In genomic region chr5:114593949-114594348, GRCm38 (mm10) we compare ENCODE assay signal across 8 mouse cellular contexts. TPM values are rescaled to one million over a fixed set of nuclear protein-coding genes. Genes with fewer than 3 reads are reported as not detected.
DNase-seq lines count a peak whose midpoint lies in the region; ATAC-seq and TF ChIP-seq lines count a peak whose summit lies in the region.

No protein-coding gene starts in this region.

- H3K9ac ChIP-seq in heart, postnatal 0 days (replicated peaks; ENCODE audit: low read depth, low read length) = no peak overlapping the region
- no peak overlapping the region for H3K9ac ChIP-seq in embryonic facial prominence, embryonic 12.5 days
- H3K9ac ChIP-seq in liver, embryonic 13.5 days = no peak overlapping the region

- WGBS in heart, postnatal 0 days = 54% methylated on average over 5 of the region's 5 CpGs
- WGBS in embryonic facial prominence, embryonic 12.5 days = 81% methylated on average over 5 of the region's 5 CpGs
- WGBS in liver, embryonic 13.5 days (ENCODE audit: insufficient replicate concordance) = 61% methylated on average over 5 of the region's 5 CpGs

- H3K27me3 ChIP-seq in heart, postnatal 0 days (ENCODE audit: control insufficient read depth, insufficient read depth, low read length) = peaks cover 8% of the 10 kb centered on the region; the same call in 1 of the 2 replicates
- H3K27me3 ChIP-seq in embryonic facial prominence, embryonic 12.5 days = no peaks in the 10 kb centered on the region
- no peaks in the 10 kb centered on the region for H3K27me3 ChIP-seq in liver, embryonic 13.5 days

- ATAC-seq in heart, postnatal 0 days (ENCODE audit: insufficient read depth, low read depth) = no peak
- ATAC-seq in embryonic facial prominence, embryonic 12.5 days (ENCODE audit: insufficient number of reproducible peaks, insufficient read depth, low FRiP score, low TSS enrichment) = no peak
- no peak for ATAC-seq in liver, embryonic 13.5 days (ENCODE audit: low read depth)

- no peaks in the 10 kb centered on the region for H3K36me3 ChIP-seq in heart, postnatal 0 days (replicated peaks; ENCODE audit: control insufficient read depth, insufficient read depth, low read length)
- no peaks in the 10 kb centered on the region for H3K36me3 ChIP-seq in embryonic facial prominence, embryonic 12.5 days
- H3K36me3 ChIP-seq in liver, embryonic 13.5 days = no peaks in the 10 kb centered on the region

- H3K4me3 ChIP-seq in heart, postnatal 0 days (ENCODE audit: low read depth, low read length) = no peak overlapping the region
- no peak overlapping the region for H3K4me3 ChIP-seq in embryonic facial prominence, embryonic 12.5 days
- H3K4me3 ChIP-seq in liver, embryonic 13.5 days (replicated peaks) = no peak overlapping the region

- H3K27ac ChIP-seq in heart, postnatal 0 days (ENCODE audit: low read depth) = peak overlapping the region; percentile 83
- peak overlapping the region; percentile 46; the same call in 1 of the 2 replicates for H3K27ac ChIP-seq in embryonic facial prominence, embryonic 12.5 days
- H3K27ac ChIP-seq in liver, embryonic 13.5 days = peak overlapping the region; percentile 75

- H3K4me1 ChIP-seq in heart, postnatal 0 days (ENCODE audit: control insufficient read depth, insufficient read depth) = peaks cover 41% of the 10 kb centered on the region
- peaks cover 68% of the 10 kb centered on the region for H3K4me1 ChIP-seq in embryonic facial prominence, embryonic 12.5 days
- H3K4me1 ChIP-seq in liver, embryonic 13.5 days (replicated peaks) = peaks cover 81% of the 10 kb centered on the region

- intact Hi-C loops in heart, postnatal 36 days (cut with DNase I) = no loop called here

- H3K4me2 ChIP-seq in heart, postnatal 0 days (ENCODE audit: low read depth, low read length) = peak overlapping the region; percentile 52
- no peak overlapping the region for H3K4me2 ChIP-seq in embryonic facial prominence, embryonic 12.5 days (replicated peaks)
- no peak overlapping the region for H3K4me2 ChIP-seq in liver, embryonic 13.5 days

- TF ChIP-seq EP300 in heart, postnatal 0 days (IDR thresholded peaks at IDR 0.05; ENCODE audit: low read depth) = no peak

- H3K9me3 ChIP-seq in heart, postnatal 0 days (replicated peaks; ENCODE audit: control insufficient read depth, low read length) = no peaks in the 10 kb centered on the region
- no peaks in the 10 kb centered on the region for H3K9me3 ChIP-seq in embryonic facial prominence, embryonic 12.5 days
- no peaks in the 10 kb centered on the region for H3K9me3 ChIP-seq in liver, embryonic 13.5 days (replicated peaks)

- TF ChIP-seq CTCF in heart, postnatal 0 days (IDR thresholded peaks at IDR 0.05; ENCODE audit: low read depth) = no peak

- DNase-seq in heart, postnatal 0 days (ENCODE audit: low spot score) = no peak
- no peak for DNase-seq in heart, postnatal 36 days
- DNase-seq in kidney, adult 11 months = peak; percentile 58
- no peak for DNase-seq in liver, embryonic 13.5 days
- DNase-seq in frontal cortex, postnatal 14 days (ENCODE audit: low spot score in 2 of 2) = no peak
- no peak for DNase-seq in right cerebral cortex, postnatal 25 days
- no peak for DNase-seq in frontal cortex, postnatal 25 days (ENCODE audit: low spot score in 2 of 2)

RNA-seq across cellular contexts. Expression of gene Fam222a, which starts 26.1 kb away (rescaled TPM):
- 0.97 and 5.0 TPM in 2 replicates for total RNA-seq in heart, postnatal 0 days (2014; rRNA removed; ENCODE audit: low replicate concordance)
- 0.97 and 1.3 TPM in 2 replicates for polyA plus RNA-seq in heart, postnatal 0 days (2015; fragmentation: Nextera tagmentation; extraction: Ambion mirVana)
- total RNA-seq in heart, postnatal 36 days (2021) = 1 to 10 TPM; 1.6 to 1.9 TPM
- polyA plus RNA-seq in embryonic facial prominence, embryonic 12.5 days (2016; fragmentation: Nextera tagmentation; extraction: Ambion mirVana) = 2.9 and 3.4 TPM in 2 replicates
- polyA plus RNA-seq in liver, embryonic 13.5 days (2015; fragmentation: Nextera tagmentation; extraction: Ambion mirVana) = 0.58 and 0.61 TPM in 2 replicates
